Mouse (Mus musculus) right cerebral cortex, adult 18-20 months (tissue): Measurements from ENCODE around the gene Gtpbp6.
A peak's percentile ranks its signal among the peaks of the same experiment; 100 is the strongest.
"Not testable (repeated sequence)": the region's sequence is repeated elsewhere in the genome, so short reads cannot be mapped to it uniquely, and the experiment has no call there.

Source experiments
- DNase-seq: peaks from one replicate; pipeline ENCODE4 v3.0.0; 2022; ENCODE audit warnings: mixed read lengths

Gtpbp6 gene

GRCm38 (mm10) chr5:110099656-110100580 is 8.1 kb downstream of the Gtpbp6 start, which contains the start of gene Plcxd1:
Gene Plcxd1, plus strand, starts transcription at chr5:110099969.
- DNase-seq, result no peak

DNA sequence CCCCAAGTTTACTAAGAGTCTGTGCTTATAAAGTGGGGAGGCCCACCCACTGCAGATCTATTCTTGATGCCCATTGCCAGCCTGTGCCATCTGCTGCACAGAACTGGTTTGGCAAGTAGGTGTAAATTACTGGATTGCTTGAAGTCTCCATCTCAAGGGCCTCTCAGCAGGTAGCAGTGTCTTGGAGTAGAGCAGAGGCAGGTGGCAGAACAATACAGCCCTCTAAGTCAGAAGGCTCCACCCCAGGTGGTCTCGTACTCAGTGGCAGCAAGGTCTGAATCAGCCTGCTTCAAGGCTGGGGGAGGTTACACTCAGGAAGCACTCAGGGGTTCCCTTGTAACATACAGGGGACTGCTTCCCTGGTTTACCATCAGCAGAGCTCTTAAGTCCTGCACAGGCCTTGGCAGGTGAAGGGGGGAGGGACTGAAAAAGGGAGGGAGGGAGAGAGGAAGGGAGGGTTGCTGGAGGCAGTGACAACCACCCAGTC is 9.0 kb downstream of the Gtpbp6 start:
- peak; percentile 51 for DNase-seq

DNA sequence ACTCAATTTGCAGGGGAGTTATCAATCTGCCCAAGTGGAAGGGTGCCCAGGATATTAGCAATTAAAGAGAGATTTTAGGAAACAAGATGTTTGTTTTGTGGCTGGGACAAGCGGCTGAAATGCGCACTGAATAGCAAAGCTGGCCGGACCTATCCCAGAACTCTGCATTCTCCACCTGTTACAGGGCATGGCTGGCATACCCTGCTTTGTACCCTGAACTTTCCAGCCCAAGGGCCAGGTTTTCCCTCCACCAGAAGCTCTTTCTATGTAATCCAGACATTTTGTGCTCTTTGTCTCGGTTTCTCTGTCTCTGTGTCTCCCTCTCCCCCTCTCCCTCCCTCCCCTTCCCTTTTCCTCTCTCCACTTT is 13.2 kb downstream of the Gtpbp6 start:
- no peak for DNase-seq

GRCm38 (mm10) chr5:110094030-110094846 is 13.8 kb downstream of the Gtpbp6 start, which contains the start of gene Gm35315:
Gene Gm35315, minus strand, starts transcription at chr5:110094420.
- peak; percentile 92 for DNase-seq

GRCm38 (mm10) chr5:110091546-110091945 is 16.5 kb downstream of the Gtpbp6 start:
- DNase-seq, result no peak

GRCm38 (mm10) chr5:110086161-110086866 is 21.7 kb downstream of the Gtpbp6 start:
- no peak for DNase-seq

- DNase-seq, result no peak
Measured at GRCm38 (mm10) chr5:110082961-110083360, 25.0 kb downstream of the Gtpbp6 start.

GRCm38 (mm10) chr5:110072413-110072812 is 35.6 kb downstream of the Gtpbp6 start, which contains the start of gene Gm17655:
Gene Gm17655, minus strand, starts transcription at chr5:110072513.
- not testable (repeated sequence) for DNase-seq

DNA sequence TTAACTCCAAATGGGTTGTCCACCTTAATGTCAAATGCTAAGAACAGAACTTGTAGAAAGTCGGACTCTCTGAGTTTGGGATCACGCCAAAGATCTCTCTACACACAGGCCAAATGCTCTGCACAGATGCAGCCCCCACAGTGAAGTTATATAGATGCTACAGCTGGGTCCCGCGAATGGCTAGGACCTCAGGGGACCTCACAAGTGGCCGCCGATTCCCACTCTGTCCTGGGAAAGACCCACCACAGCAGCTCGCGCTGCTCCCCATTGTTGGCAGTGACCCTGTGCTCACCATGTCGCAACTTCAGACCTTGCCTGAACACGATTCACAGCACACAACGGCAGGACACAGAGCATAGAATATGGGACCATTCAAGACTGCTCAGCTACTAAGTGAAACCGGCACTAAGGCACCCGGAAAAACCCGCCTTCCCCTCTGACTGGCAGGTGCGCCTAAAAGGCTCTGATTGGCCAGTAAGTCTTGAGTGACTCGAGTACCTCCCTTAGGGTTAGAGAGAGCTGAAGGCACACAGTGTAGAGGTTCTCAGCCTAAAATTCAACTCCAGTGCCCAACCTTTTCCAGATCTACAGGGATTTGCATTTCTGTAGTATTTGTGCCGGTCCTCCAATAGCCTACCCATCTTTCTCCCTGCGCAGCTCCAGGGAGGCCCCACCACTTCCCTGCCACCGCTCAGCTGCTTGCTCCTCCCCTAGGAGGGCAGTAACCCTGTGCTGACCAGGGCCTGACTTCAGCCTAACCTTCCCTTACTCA is 50.2 kb downstream of the Gtpbp6 start:
- peak; percentile 85 for DNase-seq
